Mouse (Mus musculus): ENCODE results near the gene Ttc5.

GRCm38 (mm10) chr14:50804683-50805082, 19.4 kb upstream of the Ttc5 start:
- TF ChIP-seq CTCF (conservative IDR thresholded peaks at IDR 0.05 in 1 of 2, IDR thresholded peaks at IDR 0.05 in 1 of 2; ENCODE audit: low read depth in 2 of 2, low read length in 2 of 2), result no peak
- TF ChIP-seq EP300 (IDR thresholded peaks at IDR 0.05; ENCODE audit: low read length), result no peak
- no peak for TF ChIP-seq UBTF (IDR thresholded peaks at IDR 0.05; ENCODE audit: low read depth, low read length)
- TF ChIP-seq E2F4 (IDR thresholded peaks at IDR 0.05; ENCODE audit: insufficient replicate concordance, low read depth, low read length), result no peak
- no peak for TF ChIP-seq ZC3H11A (IDR thresholded peaks at IDR 0.05; ENCODE audit: low read depth, low read length)
- TF ChIP-seq POLR2A (IDR thresholded peaks at IDR 0.05; ENCODE audit: low read depth, low read length), result no peak
- no peak for TF ChIP-seq ELF1 (IDR thresholded peaks at IDR 0.05; ENCODE audit: low read depth, low read length)
- TF ChIP-seq RCOR1 (conservative IDR thresholded peaks at IDR 0.05; ENCODE audit: low read depth, low read length), result no peak
- no peak for TF ChIP-seq USF1 (IDR thresholded peaks at IDR 0.05; ENCODE audit: low read depth, low read length)
- no peak for TF ChIP-seq ZNF384 (IDR thresholded peaks at IDR 0.05; ENCODE audit: low read depth, low read length)
- TF ChIP-seq POLR2AphosphoS2 (IDR thresholded peaks at IDR 0.05; ENCODE audit: low read depth, low read length), result no peak
